ENCODE assay signal across 10 mouse cellular contexts in the genomic region with DNA sequence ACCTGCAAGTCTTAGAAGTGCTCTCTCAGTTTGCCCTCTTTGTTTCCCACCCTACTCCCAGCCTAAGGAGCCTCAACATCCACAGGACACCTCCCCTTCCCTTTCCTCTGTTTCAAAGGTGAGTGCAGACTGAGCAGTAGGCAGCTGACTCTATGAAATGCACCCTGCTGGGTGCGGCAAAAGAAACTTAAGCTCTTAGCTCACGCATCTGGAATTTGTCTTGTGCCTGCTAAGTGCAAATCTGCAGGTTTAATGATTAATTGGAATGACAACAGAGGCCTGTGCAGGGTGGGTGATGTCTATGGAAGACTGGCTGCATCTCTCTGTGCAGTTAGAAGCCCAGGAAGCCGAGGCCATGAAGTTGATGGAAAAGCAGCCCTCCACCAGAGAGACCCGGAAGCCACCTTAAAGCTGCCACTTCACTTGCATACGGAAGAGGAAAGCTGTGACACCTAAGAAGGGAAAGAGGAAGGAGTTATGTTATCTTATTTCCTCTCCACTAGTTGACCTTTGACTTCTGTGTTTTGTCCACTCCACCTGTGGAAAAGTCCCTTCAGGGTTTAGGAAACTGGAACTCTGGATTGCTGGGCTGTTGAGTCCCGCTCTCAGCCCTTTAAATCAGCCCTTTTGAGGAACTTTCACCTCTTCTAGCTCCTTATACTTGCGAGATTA. TPM values are rescaled to one million over a fixed set of nuclear protein-coding genes. Genes with fewer than 3 reads are reported as not detected.
DNase-seq lines count a peak whose midpoint lies in the region; ATAC-seq and TF ChIP-seq lines count a peak whose summit lies in the region.
"Had no signal": no experiment of that assay in that cellular context is flagged by ENCODE, and none has a peak within 500 bp of the region (broad histone marks: within the 10 kb centered on the region; RNA-seq: fewer than 3 reads in every experiment).

No protein-coding gene starts in this region.

- 0 out of 2 replicates have a peak overlapping the region, but pooled peaks have one; percentile 12 for H3K27ac ChIP-seq in heart, embryonic 13.5 days (replicated peaks)
- H3K27ac ChIP-seq in intestine, embryonic 16.5 days (ENCODE audit: low read length), result peak overlapping the region; percentile 82
- no peak overlapping the region for H3K27ac ChIP-seq in limb, embryonic 14.5 days (replicated peaks; ENCODE audit: low read depth, low read length)
- no peak overlapping the region for H3K27ac ChIP-seq in hindbrain, embryonic 14.5 days
- no peak overlapping the region for H3K27ac ChIP-seq in forebrain, embryonic 12.5 days
- H3K27ac ChIP-seq: hindbrain, embryonic 12.5 days had no signal

- no peak for TF ChIP-seq POLR2A in limb, embryonic 14.5 days (IDR thresholded peaks at IDR 0.05; ENCODE audit: borderline replicate concordance, extremely low read depth, insufficient read depth, insufficient read length)

- no peak for DNase-seq in heart, adult 8-10 months (ENCODE audit: low spot score)
- DNase-seq in limb, embryonic 14.5 days (ENCODE audit: low spot score), result peak; percentile 23
- DNase-seq in retina, embryonic 14.5 days (ENCODE audit: low spot score), result peak; percentile 38
- no peak for DNase-seq in hindbrain, embryonic 14.5 days (ENCODE audit: low spot score)
- no peak for DNase-seq in layer of hippocampus, adult 11-12 months (ENCODE audit: low spot score)
- DNase-seq: cerebellum, adult 9-10 months had no signal

- H3K4me2 ChIP-seq in heart, embryonic 13.5 days, result no peak overlapping the region
- no peak overlapping the region for H3K4me2 ChIP-seq in intestine, embryonic 16.5 days (ENCODE audit: low read depth, low read length)
- no peak overlapping the region for H3K4me2 ChIP-seq in limb, embryonic 14.5 days (replicated peaks; ENCODE audit: low read depth, low read length, severe bottlenecking)
- no peak overlapping the region for H3K4me2 ChIP-seq in hindbrain, embryonic 14.5 days (replicated peaks)
- H3K4me2 ChIP-seq in forebrain, embryonic 12.5 days, result no peak overlapping the region
- H3K4me2 ChIP-seq: hindbrain, embryonic 12.5 days had no signal

- no peak overlapping the region for H3K9ac ChIP-seq in heart, embryonic 13.5 days
- H3K9ac ChIP-seq in intestine, embryonic 16.5 days (ENCODE audit: low read depth, low read length), result peak overlapping the region; percentile 20; the same call in 1 of the 2 replicates
- H3K9ac ChIP-seq in limb, embryonic 14.5 days (ENCODE audit: low read depth, low read length, severe bottlenecking), result no peak overlapping the region
- H3K9ac ChIP-seq in hindbrain, embryonic 14.5 days, result no peak overlapping the region
- H3K9ac ChIP-seq in forebrain, embryonic 12.5 days, result no peak overlapping the region
- H3K9ac ChIP-seq: hindbrain, embryonic 12.5 days had no signal

- peaks cover 9% of the 10 kb centered on the region; the same call in 1 of the 2 replicates for H3K4me1 ChIP-seq in heart, embryonic 13.5 days
- peaks cover 11% of the 10 kb centered on the region for H3K4me1 ChIP-seq in intestine, embryonic 16.5 days (ENCODE audit: control insufficient read depth, insufficient read depth, low read length)
- H3K4me1 ChIP-seq in limb, embryonic 14.5 days (ENCODE audit: control insufficient read depth, insufficient read depth, low read length), result peaks cover 8% of the 10 kb centered on the region
- H3K4me1 ChIP-seq in hindbrain, embryonic 14.5 days (replicated peaks; ENCODE audit: control insufficient read depth, insufficient read depth, low read length), result no peaks in the 10 kb centered on the region
- H3K4me1 ChIP-seq in forebrain, embryonic 12.5 days, result peaks cover 8% of the 10 kb centered on the region
- H3K4me1 ChIP-seq: hindbrain, embryonic 12.5 days had no signal

- no peaks in the 10 kb centered on the region for H3K9me3 ChIP-seq in heart, embryonic 13.5 days
- H3K9me3 ChIP-seq in intestine, embryonic 16.5 days (ENCODE audit: control insufficient read depth, low read length), result no peaks in the 10 kb centered on the region
- no peaks in the 10 kb centered on the region for H3K9me3 ChIP-seq in limb, embryonic 14.5 days (ENCODE audit: control insufficient read depth, low read length)
- no peaks in the 10 kb centered on the region for H3K9me3 ChIP-seq in hindbrain, embryonic 14.5 days (ENCODE audit: control insufficient read depth, low read length)
- H3K9me3 ChIP-seq in forebrain, embryonic 12.5 days, result no peaks in the 10 kb centered on the region
- H3K9me3 ChIP-seq: hindbrain, embryonic 12.5 days had no signal

- H3K27me3 ChIP-seq in heart, embryonic 13.5 days (replicated peaks), result no peaks in the 10 kb centered on the region
- H3K27me3 ChIP-seq in intestine, embryonic 16.5 days (replicated peaks; ENCODE audit: control insufficient read depth, insufficient read depth, low read length), result no peaks in the 10 kb centered on the region
- H3K27me3 ChIP-seq in limb, embryonic 14.5 days (ENCODE audit: control insufficient read depth, insufficient read depth, low read length), result no peaks in the 10 kb centered on the region
- no peaks in the 10 kb centered on the region for H3K27me3 ChIP-seq in hindbrain, embryonic 14.5 days (ENCODE audit: control insufficient read depth, insufficient read depth, low read length)
- H3K27me3 ChIP-seq in forebrain, embryonic 12.5 days, result no peaks in the 10 kb centered on the region
- H3K27me3 ChIP-seq: hindbrain, embryonic 12.5 days had no signal

- no peak overlapping the region for H3K4me3 ChIP-seq in heart, embryonic 13.5 days
- H3K4me3 ChIP-seq in intestine, embryonic 16.5 days (ENCODE audit: low read length), result no peak overlapping the region
- H3K4me3 ChIP-seq in limb, embryonic 14.5 days (replicated peaks; ENCODE audit: low read length), result no peak overlapping the region
- H3K4me3 ChIP-seq in hindbrain, embryonic 14.5 days (replicated peaks; ENCODE audit: low read length), result no peak overlapping the region
- H3K4me3 ChIP-seq in forebrain, embryonic 12.5 days (replicated peaks), result no peak overlapping the region
- H3K4me3 ChIP-seq: hindbrain, embryonic 12.5 days had no signal

- WGBS in heart, embryonic 13.5 days, result 37% methylated on average over 7 of the region's 7 CpGs
- 32% methylated on average over 7 of the region's 7 CpGs for WGBS in intestine, embryonic 16.5 days
- WGBS in limb, embryonic 14.5 days, result 39% methylated on average over 7 of the region's 7 CpGs
- WGBS in hindbrain, embryonic 14.5 days, result 51% methylated on average over 7 of the region's 7 CpGs
- WGBS in forebrain, embryonic 12.5 days, result 45% methylated on average over 7 of the region's 7 CpGs

- H3K36me3 ChIP-seq in heart, embryonic 13.5 days, result no peaks in the 10 kb centered on the region
- no peaks in the 10 kb centered on the region for H3K36me3 ChIP-seq in intestine, embryonic 16.5 days (ENCODE audit: control insufficient read depth, insufficient read depth, low read length)
- H3K36me3 ChIP-seq in limb, embryonic 14.5 days (ENCODE audit: control insufficient read depth, insufficient read depth, low read length), result no peaks in the 10 kb centered on the region
- H3K36me3 ChIP-seq in hindbrain, embryonic 14.5 days (replicated peaks; ENCODE audit: control insufficient read depth, insufficient read depth), result no peaks in the 10 kb centered on the region
- H3K36me3 ChIP-seq in forebrain, embryonic 12.5 days (replicated peaks), result no peaks in the 10 kb centered on the region
- H3K36me3 ChIP-seq: hindbrain, embryonic 12.5 days had no signal

- ATAC-seq in heart, embryonic 13.5 days (ENCODE audit: extremely low read depth, insufficient number of reproducible peaks, low FRiP score, low TSS enrichment), result no peak
- ATAC-seq in intestine, embryonic 16.5 days, result peak; percentile 96
- ATAC-seq in limb, embryonic 14.5 days (ENCODE audit: low FRiP score, low read depth), result no peak
- ATAC-seq in hindbrain, embryonic 14.5 days (ENCODE audit: low FRiP score), result no peak
- no peak for ATAC-seq in forebrain, embryonic 12.5 days (ENCODE audit: low FRiP score)

RNA-seq across cellular contexts. Expression of a gene that starts 41.0 kb away (rescaled TPM):
- polyA plus RNA-seq in heart, embryonic 13.5 days (2015; fragmentation: Nextera tagmentation; extraction: Ambion mirVana), result 10.1 and 11.9 TPM in 2 replicates
- total RNA-seq in heart, adult 8-10 months (2022), result 10 to 100 TPM; 22.8 to 25.5 (median 25.1) TPM
- polyA plus RNA-seq in intestine, embryonic 16.5 days (2015; fragmentation: Nextera tagmentation; extraction: Ambion mirVana), result 10.4 and 10.6 TPM in 2 replicates
- polyA plus RNA-seq in limb, embryonic 14.5 days (2012; rRNA removed), result 25.3 and 28.1 TPM in 2 replicates
- 21.1 and 31.5 TPM in 2 replicates for polyA plus RNA-seq in limb, embryonic 14.5 days (2014; fragmentation: Nextera tagmentation; extraction: Ambion mirVana)
- polyA plus RNA-seq in hindbrain, embryonic 14.5 days (2014; fragmentation: Nextera tagmentation; extraction: Ambion mirVana), result 23.7 and 26.3 TPM in 2 replicates
- polyA plus RNA-seq in forebrain, embryonic 12.5 days (2016; fragmentation: Nextera tagmentation; extraction: Ambion mirVana), result 20.3 and 20.7 TPM in 2 replicates

Comparison
In these comparisons a context has a peak if more than half of its experiments do, and no peak if none do; other contexts are left out.
1. H3K27ac ChIP-seq: peak in heart, embryonic 13.5 days (single experiment) and intestine, embryonic 16.5 days (single experiment); none in limb, embryonic 14.5 days (single experiment), hindbrain, embryonic 14.5 days (single experiment) and forebrain, embryonic 12.5 days (single experiment).
2. DNase-seq: peak in limb, embryonic 14.5 days (single experiment) and retina, embryonic 14.5 days (single experiment); none in heart, adult 8-10 months (single experiment), hindbrain, embryonic 14.5 days (single experiment) and layer of hippocampus, adult 11-12 months (single experiment).